Mouse (Mus musculus): ENCODE measurements at regions not wholly inside any gene's neighbourhood (a gene's known extent, or its start where the extent isn't known, plus 50 kb on each side); places are given as distances from the start of the nearest gene placed in this dataset.

DNA sequence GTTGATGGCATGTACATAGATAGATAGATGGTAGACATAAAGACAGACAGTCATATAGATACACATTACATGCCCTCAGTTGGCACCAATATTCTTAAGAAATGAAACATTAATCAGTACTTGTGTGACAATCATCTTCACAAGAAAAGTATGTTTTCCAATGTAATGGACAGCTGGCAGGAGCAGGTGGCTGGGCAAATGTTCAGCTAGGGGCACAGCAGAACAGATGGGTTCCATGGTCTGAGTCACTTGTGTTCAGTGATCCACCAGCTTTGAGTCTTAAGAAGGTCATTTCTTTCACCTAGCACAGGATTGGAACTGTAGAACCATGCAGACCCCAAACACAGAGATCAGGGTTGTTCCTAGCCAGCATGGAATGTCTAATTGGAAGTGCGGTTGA is 2631.2 kb upstream of the 5930422O12Rik start:
- no peak for DNase-seq (ENCODE audit: low spot score in 2 of 2)
- intact Hi-C loops (cut with DNase I), result no loop called here

DNA sequence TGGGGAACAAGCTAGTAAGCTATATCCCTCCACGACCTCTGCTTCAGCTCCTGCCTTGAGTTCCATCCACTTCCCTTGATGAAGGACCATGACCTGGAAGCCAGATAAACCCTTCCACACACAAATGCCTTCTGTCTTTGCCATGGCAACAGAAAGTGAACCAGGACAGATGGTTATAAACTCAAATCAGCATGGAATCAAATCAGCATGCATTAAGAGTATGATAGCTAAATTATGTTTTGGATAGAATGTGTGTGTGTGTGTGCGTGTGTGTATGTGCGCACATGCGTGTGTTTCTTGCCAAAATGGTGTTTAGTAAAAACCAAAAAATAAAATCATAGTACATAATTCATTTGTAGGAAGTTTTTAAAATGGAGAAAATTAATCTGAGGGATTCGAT is 2611.5 kb upstream of the 5930422O12Rik start:
- no peak for DNase-seq (ENCODE audit: low spot score in 2 of 2)
- intact Hi-C loops (cut with DNase I), result no loop called here

DNA sequence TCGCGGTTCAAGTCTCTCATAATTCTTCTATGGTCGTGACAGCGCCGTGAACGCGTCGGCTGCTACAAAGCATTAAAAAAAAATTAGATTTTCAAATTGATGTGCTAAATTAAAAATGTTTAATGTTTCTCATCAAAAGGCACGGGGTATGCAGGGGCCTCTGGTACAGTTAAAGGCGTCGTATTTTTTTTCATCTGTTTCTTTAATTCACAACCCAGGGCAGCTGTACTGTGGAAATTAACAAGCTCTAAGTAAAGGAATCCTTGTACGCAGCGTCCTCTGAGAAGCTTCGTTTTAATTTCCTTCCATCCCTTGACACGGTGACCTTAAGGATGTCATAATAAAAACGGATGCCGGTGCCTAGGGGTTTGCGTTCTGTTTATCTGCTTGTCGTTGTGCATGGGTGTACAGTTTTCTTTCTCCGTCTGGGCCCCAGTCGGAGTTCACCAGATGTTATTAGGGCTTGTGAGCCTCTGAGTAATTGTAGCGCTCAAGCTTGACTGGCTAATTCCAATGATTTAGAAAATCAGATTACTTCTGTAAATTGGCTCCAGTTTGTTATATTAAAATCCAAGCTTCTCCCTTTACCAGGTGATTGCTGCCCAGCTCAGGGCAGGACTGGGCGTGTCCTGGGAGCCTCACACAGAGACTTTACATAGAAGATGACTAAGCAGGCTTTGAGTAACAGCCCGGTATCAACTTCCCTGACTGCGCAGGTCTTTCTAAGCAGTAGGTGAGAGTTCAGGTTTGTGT is 2605.5 kb upstream of the 5930422O12Rik start:
- no peak for DNase-seq (ENCODE audit: low spot score in 2 of 2)
- intact Hi-C loops (cut with DNase I), result no loop called here

DNA sequence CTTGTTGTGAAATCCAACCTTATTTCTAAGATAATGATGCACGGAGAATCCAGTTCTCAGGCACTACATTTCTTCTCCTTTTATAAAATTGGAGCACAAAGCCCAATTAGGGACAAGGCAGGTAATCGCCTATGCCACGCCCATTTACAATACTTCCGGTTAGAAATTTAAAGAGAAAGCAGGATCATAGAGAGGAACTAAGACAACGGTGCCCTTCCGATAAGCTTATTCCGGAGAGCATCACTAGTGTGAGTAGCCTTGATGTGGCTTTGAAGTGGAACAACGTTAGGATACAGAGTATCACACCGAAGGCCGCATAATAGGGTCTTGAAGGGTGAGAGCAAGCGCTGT is 2604.9 kb upstream of the 5930422O12Rik start:
- intact Hi-C loops (cut with DNase I), result no loop called here
- DNase-seq (ENCODE audit: low spot score in 2 of 2), result no peak

DNA sequence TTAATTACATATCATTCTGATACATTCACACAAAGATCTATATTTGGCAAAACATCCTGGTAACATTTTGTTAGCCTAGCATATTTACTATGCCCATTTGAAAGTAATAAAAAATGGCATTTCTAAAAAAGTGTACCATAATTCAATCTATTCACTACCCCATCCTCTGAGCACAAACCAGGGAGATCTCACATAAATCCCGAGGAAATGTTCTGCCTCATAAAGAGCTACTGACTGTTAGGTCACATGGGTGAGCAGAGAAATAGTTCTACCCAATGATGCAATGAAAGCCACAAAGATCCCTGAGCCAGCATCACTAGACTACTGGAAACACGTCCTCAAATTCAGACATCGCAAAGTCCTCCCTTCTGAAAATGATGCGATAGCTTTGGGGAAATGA is 2602.5 kb upstream of the 5930422O12Rik start:
- intact Hi-C loops (cut with DNase I), result no loop called here

GRCm38 (mm10) chr8:30838056-30838455 is 2590.5 kb upstream of the 5930422O12Rik start:
- DNase-seq (ENCODE audit: low spot score in 2 of 2), result no peak
- intact Hi-C loops (cut with DNase I), result no loop called here

More for the DNA sequence above, 2602.5 kb upstream of the 5930422O12Rik start:
- no peak for DNase-seq (ENCODE audit: low spot score in 2 of 2)

DNA sequence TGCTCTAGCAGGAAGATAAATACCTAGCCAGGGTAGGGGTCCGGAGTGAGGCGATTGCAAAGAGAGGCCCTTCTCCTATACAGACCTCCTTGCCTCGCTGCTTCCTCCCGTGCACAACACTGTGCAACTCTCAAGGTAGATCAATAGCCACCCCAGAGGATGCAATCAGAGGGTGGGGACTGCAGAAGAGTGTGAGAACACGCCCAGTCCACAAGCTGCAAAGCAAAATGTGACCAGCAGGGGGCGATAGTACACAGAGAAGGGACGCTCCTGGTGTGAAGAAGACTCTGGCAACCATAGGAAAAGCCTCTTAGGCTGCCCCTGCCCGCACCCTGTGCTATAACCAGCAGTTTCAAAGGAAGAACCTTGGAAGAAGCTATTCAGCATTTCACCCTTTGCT is 2588.4 kb upstream of the 5930422O12Rik start:
- peak; percentile 55 to 64 for DNase-seq (ENCODE audit: low spot score in 2 of 2)
- intact Hi-C loops (cut with DNase I), result loop anchor here (2.0 kb wide), 2 partner anchors 83 to 193 kb away; no protein-coding TSS in a partner anchor

DNA sequence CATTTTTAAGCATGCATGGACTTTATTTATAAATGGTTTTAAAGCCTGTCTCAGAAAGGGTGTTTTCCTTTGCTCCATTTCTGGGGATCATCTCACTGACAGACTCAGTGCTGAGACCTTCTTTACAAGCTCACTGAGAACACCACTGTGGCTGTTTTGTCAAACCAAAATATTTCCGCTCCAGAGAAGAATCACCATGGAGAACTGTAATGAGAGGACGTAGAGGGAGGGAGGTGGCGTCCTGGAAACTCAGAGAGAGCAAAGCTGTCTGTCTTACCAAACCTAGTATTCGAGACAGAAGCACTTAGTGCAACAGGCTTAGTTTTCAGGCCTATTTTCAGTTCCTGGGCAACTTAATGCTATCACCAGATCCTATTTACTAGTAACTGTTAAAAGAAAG is 2565.5 kb upstream of the 5930422O12Rik start:
- DNase-seq (ENCODE audit: low spot score in 2 of 2), result no peak
- intact Hi-C loops (cut with DNase I), result no loop called here

DNA sequence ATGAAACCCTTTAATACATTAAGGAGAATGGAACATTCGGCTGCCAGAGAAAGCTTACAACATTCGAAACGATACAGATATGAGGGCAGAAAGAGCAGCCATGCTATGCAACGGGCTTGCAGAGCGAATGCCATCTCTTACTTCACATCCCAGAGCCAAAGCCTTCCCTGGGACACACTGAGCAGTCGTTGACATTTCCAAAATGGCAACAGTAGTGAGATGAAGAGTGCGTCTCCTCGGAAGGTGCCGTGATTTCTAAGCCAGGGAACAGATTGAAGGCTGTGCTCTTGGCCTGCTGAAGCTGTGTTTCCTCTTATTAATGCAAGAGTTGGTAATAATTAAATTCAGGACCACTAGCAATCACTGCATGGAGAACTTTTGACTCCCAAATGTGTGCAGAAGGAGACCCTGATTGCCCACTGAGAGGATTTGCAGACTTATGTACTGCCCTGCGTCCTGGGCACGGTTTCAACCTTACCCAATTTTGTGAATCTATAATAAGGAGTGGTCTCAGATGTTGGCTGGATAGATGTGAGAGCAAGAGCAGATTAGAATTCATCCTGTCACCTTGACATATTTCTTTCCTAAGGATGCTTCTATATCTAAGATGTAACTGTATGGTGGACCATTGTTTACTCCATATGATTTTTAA is 2522.3 kb upstream of the 5930422O12Rik start:
- no peak for DNase-seq (ENCODE audit: low spot score in 2 of 2)
- intact Hi-C loops (cut with DNase I), result no loop called here

GRCm38 (mm10) chr8:30913664-30914063 is 2514.8 kb upstream of the 5930422O12Rik start:
- intact Hi-C loops (cut with DNase I), result no loop called here
- DNase-seq (ENCODE audit: low spot score in 2 of 2), result no peak

DNA sequence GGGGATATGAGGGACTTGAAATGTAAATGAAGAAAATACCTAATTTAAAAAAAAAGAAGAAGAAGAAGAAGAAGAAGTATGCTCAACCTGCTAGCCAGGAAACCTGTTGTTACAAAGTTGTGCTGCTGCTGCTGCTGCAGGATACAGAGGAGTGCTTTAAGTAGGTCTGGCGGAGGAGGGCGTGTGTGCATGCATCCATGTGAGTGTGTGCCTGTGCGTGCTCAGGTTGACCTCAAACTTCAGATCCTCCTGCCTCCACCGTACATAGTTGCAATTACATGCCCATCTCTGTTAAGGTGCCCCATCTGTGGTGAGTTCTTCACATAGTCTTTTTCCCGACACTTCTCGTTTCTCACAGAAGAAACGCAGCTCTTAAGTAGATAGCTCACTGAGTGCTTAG is 2513.4 kb upstream of the 5930422O12Rik start:
- intact Hi-C loops (cut with DNase I), result no loop called here
- no peak for DNase-seq (ENCODE audit: low spot score in 2 of 2)

GRCm38 (mm10) chr8:30915601-30916171 is 2512.8 kb upstream of the 5930422O12Rik start:
- intact Hi-C loops (cut with DNase I), result no loop called here
- DNase-seq (ENCODE audit: low spot score in 2 of 2), result peak; percentile 40 to 51

GRCm38 (mm10) chr8:30916184-30916751 is 2512.2 kb upstream of the 5930422O12Rik start:
- peak; percentile 21 to 30 for DNase-seq (ENCODE audit: low spot score in 2 of 2)
- intact Hi-C loops (cut with DNase I), result no loop called here

DNA sequence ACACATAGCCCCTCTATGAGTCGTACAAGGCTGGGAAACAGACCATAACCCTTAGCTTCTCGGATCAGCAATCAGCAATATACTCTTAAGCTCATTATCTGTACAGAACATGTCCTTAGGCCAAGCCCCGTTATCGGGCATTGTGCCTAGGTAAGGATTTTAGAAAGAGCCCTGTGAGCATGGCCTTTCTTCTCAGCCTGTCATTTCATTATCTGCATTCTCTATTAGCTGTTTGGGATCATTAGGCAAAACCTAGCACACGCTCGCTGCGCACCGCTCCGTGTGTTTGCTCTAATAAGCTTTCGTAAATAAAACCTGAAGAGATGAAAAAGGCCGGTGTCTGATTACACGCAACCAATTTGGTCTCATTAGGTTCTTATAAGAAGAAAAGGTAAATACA is 2507.1 kb upstream of the 5930422O12Rik start:
- DNase-seq (ENCODE audit: low spot score in 2 of 2), result no peak
- intact Hi-C loops (cut with DNase I), result loop anchor here (5.0 kb wide), 1 partner anchor 111 kb away; no protein-coding TSS in a partner anchor

GRCm38 (mm10) chr8:30923301-30924159 is 2505.0 kb upstream of the 5930422O12Rik start:
- peak; percentile 54 to 73 for DNase-seq (ENCODE audit: low spot score in 2 of 2)
- intact Hi-C loops (cut with DNase I), result loop anchor here (2.0 to 5.0 kb wide), 2 partner anchors 83 to 109 kb away; no protein-coding TSS in a partner anchor

- no peak for DNase-seq (ENCODE audit: low spot score in 2 of 2)
- intact Hi-C loops (cut with DNase I), result loop anchor here (5.0 kb wide), 1 partner anchor 108 kb away; no protein-coding TSS in a partner anchor
Observed at GRCm38 (mm10) chr8:30924160-30924534, 2504.4 kb upstream of the 5930422O12Rik start.

DNA sequence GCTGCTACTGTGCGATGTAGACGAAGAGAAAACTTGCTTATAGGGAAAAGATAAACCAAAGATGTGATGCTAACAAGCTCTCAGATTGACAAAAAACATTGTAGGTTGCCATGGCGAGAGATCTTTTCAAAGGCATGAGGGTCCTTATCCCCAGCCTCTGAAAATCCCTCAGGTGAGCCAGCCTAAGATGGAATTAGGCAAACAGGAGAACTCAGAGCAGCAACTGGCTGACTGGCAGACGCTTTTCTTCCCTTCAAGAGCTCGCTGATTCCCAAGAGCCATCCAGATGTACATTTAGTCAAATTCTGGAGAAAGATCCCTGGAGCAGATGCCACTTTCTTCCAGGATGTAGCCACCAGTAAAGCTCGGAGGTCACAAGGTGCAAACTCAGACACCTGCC is 2503.9 kb upstream of the 5930422O12Rik start:
- DNase-seq (ENCODE audit: low spot score in 2 of 2), result no peak
- intact Hi-C loops (cut with DNase I), result loop anchor here (5.0 kb wide), 1 partner anchor 108 kb away; no protein-coding TSS in a partner anchor

DNA sequence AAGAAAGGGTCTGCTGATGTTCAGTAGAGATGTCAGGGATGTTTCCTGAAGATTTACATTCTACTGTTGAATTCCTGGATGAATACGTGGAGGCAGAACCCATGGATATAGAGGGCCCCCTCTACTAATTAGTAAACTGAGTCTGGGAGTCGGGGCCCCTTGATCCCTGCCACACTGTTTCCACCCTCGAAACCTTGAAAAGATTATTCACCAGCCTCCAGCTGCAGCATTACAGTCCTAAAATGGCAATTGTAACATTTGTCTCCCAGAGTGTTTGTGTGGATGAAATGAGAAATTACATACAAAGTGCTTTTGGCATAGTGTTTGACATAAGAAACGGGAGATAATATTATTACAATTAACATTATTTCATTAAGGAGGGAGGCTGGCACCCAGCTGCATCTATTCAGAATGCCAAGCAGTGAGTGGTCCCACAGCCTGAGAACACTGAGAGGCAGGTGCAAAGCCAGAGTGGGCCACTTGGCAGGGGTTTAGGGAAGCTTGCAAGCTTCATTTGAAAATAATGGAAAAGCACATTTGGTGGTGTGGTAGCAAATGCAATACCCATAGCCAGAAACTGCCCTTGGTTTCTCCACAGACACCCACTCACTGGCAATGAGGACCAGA is 2490.9 kb upstream of the 5930422O12Rik start:
- DNase-seq (ENCODE audit: low spot score in 2 of 2), result no peak
- intact Hi-C loops (cut with DNase I), result no loop called here

DNA sequence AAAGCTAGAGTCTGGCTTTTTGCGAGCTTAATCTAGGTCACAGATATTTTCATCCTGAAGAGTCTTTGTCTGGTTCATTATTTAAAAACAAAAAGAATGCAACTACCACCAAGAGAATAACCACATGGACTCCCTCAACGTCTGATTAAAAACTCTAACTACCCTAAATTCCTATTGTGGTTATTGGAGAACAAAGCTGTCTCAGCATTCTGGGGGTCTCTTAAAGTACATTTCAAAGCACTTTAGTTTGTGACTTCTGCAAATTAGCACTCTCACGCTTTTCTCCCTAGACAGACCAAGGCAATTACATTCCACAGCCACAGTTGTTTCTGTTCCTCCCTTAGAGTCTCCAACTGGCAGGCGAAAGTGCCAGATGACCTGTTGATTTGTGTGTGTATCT is 2487.6 kb upstream of the 5930422O12Rik start:
- DNase-seq (ENCODE audit: low spot score in 2 of 2), result no peak
- intact Hi-C loops (cut with DNase I), result no loop called here
